Mouse (Mus musculus) liver, embryonic 15.5 days (tissue): Measurements from ENCODE around the gene Ankrd2. TPM values are rescaled to one million over a fixed set of nuclear protein-coding genes. Genes with fewer than 3 reads are reported as not detected.

Experiments used
- ATAC-seq: fragments of 200-750 bp; cut with Nextera tagmentation; 2 replicates; pipeline ENCODE4 v1.8.0; 2017; ENCODE audit warnings: moderate number of reproducible peaks, mild to moderate bottlenecking, moderate library complexity; ENCODE audit not compliant: insufficient read depth
- H3K27ac ChIP-seq: fragments of 300-500 bp; sonication (generic); replicated peaks from 2 replicates; pipeline ENCODE4 v1.5.1; 2015; ENCODE audit warnings: mild to moderate bottlenecking, inconsistent platforms
- H3K27me3 ChIP-seq: fragments of 300-500 bp; sonication (generic); 2 replicates; pipeline ENCODE4 v1.6.1; 2015; ENCODE audit warnings: mild to moderate bottlenecking, inconsistent platforms
- H3K36me3 ChIP-seq: fragments of 300-500 bp; sonication (generic); replicated peaks from 2 replicates; pipeline ENCODE4 v1.6.1; 2015; ENCODE audit warnings: moderate library complexity, mild to moderate bottlenecking, inconsistent platforms
- H3K4me1 ChIP-seq: fragments of 300-500 bp; sonication (generic); replicated peaks from 2 replicates; pipeline ENCODE4 v1.6.1; 2015; ENCODE audit warnings: inconsistent platforms
- H3K4me2 ChIP-seq: fragments of 300-500 bp; sonication (generic); 2 replicates; pipeline ENCODE4 v1.6.1; 2015; ENCODE audit warnings: moderate library complexity, mild to moderate bottlenecking, inconsistent platforms
- H3K4me3 ChIP-seq: fragments of 300-500 bp; sonication (generic); replicated peaks from 2 replicates; pipeline ENCODE4 v1.5.1; 2015; ENCODE audit warnings: mild to moderate bottlenecking, inconsistent platforms
- H3K9ac ChIP-seq: fragments of 300-500 bp; sonication (generic); 2 replicates; pipeline ENCODE4 v1.6.1; 2015; ENCODE audit warnings: moderate library complexity, mild to moderate bottlenecking, inconsistent platforms
- H3K9me3 ChIP-seq: fragments of 300-500 bp; sonication (generic); replicated peaks from 2 replicates; pipeline ENCODE4 v1.6.1; 2016; ENCODE audit warnings: inconsistent platforms
- WGBS: fragments of 180-500 bp; shearing (Covaris S2); methylation state at CpG from one replicate; pipeline ENCODE4 v1.1.7; 2015; ENCODE audit warnings: mixed read lengths; ENCODE audit not compliant: insufficient replicate concordance; 5-methylcytosine and 5-hydroxymethylcytosine counted together
- polyA plus RNA-seq: library from polyadenylated mRNA; unstranded; fragments of >200 nt; fragmentation: Nextera tagmentation; extraction: Ambion mirVana; gene quantifications from 2 replicates; pipeline ENCODE4 v1.2.1, GENCODE M21; 2015

Gene Ankrd2
- polyA plus RNA-seq, 1 experiment from 2014 or later, result 0.17 TPM

DNA sequence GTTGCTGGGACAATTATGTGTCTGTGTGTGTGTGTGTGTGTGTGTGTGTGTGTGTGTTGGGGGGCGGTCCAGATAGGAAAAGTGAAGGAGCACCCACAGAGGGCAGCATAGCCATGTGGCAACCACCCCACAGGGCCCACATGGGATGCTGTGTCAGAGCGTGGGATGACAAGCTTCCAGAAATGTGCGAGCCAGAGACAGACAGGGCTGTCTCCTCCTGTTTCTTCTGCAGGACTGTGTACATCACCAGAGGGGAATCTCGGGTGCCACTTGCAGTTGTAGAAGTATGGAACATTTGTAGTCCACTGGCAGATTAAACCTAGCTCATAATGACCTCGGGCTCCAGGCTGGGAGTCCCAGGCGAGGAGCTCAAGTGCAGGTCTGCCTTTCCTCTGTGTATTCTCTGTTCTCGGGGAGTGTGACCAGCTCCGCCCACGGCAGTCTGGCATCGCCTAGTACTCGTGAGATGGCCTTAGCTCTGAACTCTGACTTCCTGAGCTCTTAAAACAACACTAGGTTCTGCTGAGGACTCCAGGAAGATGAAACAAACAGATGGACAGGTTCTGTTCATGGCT, 832 bp upstream of the Ankrd2 start:
- H3K27ac ChIP-seq, result no peak overlapping the region
- ATAC-seq, result no peak
- 59% methylated on average over 11 of the region's 11 CpGs for WGBS

DNA sequence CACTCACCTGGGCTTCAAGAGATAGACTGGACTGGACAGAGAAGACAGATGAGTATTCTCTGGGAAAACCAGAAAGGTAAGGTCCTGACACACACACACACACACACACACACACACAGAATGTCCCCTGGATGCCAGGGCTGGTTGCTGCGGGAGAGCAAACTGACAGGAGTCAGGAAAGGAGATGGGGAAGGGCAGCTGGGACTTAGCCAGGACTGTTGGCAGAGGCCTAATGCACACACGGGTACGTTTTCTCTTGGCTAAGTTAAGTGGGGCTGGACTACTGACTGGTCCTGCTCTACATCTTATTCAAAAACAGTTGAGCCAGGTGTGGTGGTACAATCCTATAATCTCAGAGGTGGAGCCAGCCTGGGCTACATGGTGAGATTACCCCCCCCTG, 557 bp downstream of the Ankrd2 start:
- H3K4me3 ChIP-seq, result no peak overlapping the region
- 0 out of 2 replicates have a peak, but pooled peaks cover 5% of the 10 kb centered on the region for H3K4me1 ChIP-seq
- no peak for ATAC-seq
- H3K36me3 ChIP-seq, result no peaks in the 10 kb centered on the region
- no peaks in the 10 kb centered on the region for H3K9me3 ChIP-seq
- 66% methylated on average over 3 of the region's 3 CpGs for WGBS
- peaks cover 18% of the 10 kb centered on the region for H3K27me3 ChIP-seq
- no peak overlapping the region for H3K4me2 ChIP-seq
- H3K9ac ChIP-seq, result no peak overlapping the region
- no peak overlapping the region for H3K27ac ChIP-seq

More for the DNA sequence above, 832 bp upstream of the Ankrd2 start:
- H3K4me1 ChIP-seq, result 0 out of 2 replicates have a peak, but pooled peaks cover 5% of the 10 kb centered on the region
- no peak overlapping the region for H3K4me2 ChIP-seq
- no peaks in the 10 kb centered on the region for H3K36me3 ChIP-seq
- H3K9me3 ChIP-seq, result no peaks in the 10 kb centered on the region
- peaks cover 9% of the 10 kb centered on the region for H3K27me3 ChIP-seq
- no peak overlapping the region for H3K4me3 ChIP-seq
- H3K9ac ChIP-seq, result no peak overlapping the region

DNA sequence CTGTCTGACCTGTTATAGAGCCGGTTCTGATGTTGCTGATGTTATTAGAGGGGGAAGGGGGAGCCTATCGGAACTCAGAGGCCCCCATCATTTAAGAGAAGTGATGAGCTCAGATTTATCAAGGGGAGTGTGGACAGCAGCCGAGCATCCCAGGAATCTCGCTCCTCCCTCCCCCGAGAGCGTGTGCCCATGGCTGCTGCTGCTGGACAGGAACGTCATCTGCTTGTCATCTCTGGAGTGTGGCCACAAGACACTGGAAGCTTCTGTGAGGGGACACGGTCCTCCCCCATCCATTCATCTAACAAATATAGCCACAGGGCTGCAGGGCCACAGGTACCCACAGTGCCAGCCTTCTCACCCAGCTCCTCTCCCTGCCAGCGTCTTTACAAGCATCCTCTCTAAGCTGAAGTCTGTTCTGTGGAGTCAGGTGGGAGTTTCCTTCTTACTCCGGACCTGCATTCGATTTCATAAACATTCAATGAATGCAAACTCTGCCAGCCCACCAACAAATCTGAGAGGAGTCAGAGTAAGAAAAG, 1.4 kb downstream of the Ankrd2 start:
- no peak overlapping the region for H3K4me2 ChIP-seq
- ATAC-seq, result no peak
- H3K4me1 ChIP-seq, result 0 out of 2 replicates have a peak, but pooled peaks cover 5% of the 10 kb centered on the region
- no peaks in the 10 kb centered on the region for H3K36me3 ChIP-seq
- H3K4me3 ChIP-seq, result no peak overlapping the region
- H3K9ac ChIP-seq, result no peak overlapping the region
- H3K9me3 ChIP-seq, result no peaks in the 10 kb centered on the region
- 70% methylated on average over 11 of the region's 11 CpGs for WGBS
- no peak overlapping the region for H3K27ac ChIP-seq
- H3K27me3 ChIP-seq, result peaks cover 18% of the 10 kb centered on the region

DNA sequence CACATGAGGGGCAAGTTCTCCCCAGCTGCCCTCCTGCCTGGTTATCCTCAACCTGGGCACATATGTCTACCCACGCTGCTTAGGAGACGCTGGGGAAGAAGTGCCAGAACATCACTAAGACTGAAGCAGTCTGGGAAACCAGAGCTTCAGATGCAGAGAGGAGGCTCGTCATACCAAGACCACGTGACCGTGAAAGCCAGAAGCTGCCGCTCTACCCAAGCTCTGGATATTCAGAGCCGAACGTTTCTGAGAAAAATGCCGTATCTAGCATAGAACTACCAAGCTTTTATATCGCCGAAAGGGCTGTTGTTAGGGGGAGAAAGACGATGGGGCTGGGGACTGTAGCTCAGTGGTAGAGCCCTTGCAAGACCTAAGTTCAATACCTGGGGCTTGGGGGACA, 2.5 kb downstream of the Ankrd2 start:
- Histone ChIP-seq H3K4me2 (no peak overlapping the region), H3K27ac (no peak overlapping the region), H3K9me3 (no peaks in the 10 kb centered on the region), H3K27me3 (peaks cover 18% of the 10 kb centered on the region), H3K4me1 (0 out of 2 replicates have a peak, but pooled peaks cover 5% of the 10 kb centered on the region), H3K36me3 (no peaks in the 10 kb centered on the region), H3K4me3 (no peak overlapping the region), H3K9ac (no peak overlapping the region)
- WGBS, result 77% methylated on average over 12 of the region's 12 CpGs
- no peak for ATAC-seq

DNA sequence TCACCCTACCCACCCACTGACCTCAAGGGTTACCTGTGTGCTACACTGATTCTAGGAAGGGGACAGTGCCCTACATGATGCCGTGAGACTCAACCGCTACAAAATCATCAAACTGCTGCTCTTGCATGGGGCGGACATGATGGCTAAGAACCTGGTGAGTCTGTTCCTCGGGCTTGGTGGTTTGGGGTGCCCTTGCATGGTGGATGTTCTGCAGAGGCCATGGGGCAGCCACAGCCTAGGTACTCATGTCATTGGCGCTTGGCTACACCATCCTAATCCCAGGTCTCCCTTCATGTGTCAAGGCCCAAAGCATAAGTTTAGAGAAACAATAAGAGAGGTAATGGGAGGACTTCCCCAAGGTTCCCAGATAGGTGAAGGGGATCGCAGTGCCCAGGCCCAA, 8.2 kb downstream of the Ankrd2 start:
- Histone ChIP-seq H3K4me2 (no peak overlapping the region), H3K4me1 (0 out of 2 replicates have a peak, but pooled peaks cover 5% of the 10 kb centered on the region)

DNA sequence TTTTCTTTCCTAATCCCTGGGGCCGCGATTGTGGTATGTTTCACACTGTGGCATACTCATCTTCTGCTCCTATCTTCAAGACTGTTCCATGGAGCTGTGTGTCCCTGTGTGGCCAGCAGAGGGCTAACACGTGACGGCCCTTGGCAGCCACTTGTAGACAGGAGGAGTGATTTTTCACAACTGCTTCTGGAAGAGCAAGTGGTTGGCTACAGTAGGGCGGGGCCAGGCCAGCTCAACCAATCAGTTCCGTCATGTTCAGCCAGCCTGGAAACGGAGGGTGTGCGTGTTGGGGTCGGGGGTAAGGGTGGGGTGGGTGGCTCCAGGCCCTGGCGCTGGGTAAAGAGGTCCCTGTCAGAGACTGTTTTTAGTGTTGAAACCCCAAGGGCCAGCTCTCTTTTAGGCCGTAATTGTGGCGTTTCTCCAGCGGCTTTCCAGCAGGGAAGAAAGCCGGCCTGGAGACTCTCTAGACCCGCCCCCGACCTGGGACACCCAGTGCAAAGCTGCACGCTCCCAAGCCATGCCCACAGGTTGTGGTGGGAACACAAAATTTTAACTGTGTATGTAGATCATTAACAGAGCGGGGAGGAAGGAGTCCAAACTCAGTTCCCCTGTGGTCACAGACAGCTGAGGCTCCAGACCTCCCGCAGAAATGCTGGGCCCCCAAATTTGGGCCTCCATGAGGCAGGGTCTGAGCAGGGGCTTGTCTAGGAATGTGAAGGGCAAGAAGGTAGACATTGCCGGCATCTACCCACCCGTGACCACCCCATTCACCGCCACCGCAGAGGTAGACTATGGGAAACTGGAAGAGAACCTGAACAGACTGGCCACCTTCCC, 9.7 kb downstream of the Ankrd2 start, which contains the start of gene Hoga1:
TSS of gene Hoga1 (plus strand) at position 342 of the 834 bp plus-strand sequence.
- H3K27me3 ChIP-seq, result peaks cover 4% of the 10 kb centered on the region; the same call in 1 of the 2 replicates
- no peaks in the 10 kb centered on the region for H3K9me3 ChIP-seq
- peak within 1 kb of the TSS; percentile 45 for H3K9ac ChIP-seq
- peak within 1 kb of the TSS; percentile 72 for H3K27ac ChIP-seq
- H3K4me3 ChIP-seq, result peak within 1 kb of the TSS; percentile 47
- 0 out of 2 replicates have a peak, but pooled peaks cover 5% of the 10 kb centered on the region for H3K4me1 ChIP-seq
- H3K36me3 ChIP-seq, result no peaks in the 10 kb centered on the region
- ATAC-seq, result peak; percentile 85
- WGBS, result 17% methylated on average over 23 of the region's 23 CpGs
- peak within 1 kb of the TSS; percentile 62 for H3K4me2 ChIP-seq

More for the DNA sequence above, 8.2 kb downstream of the Ankrd2 start:
- Histone ChIP-seq H3K9ac (no peak overlapping the region), H3K36me3 (no peaks in the 10 kb centered on the region), H3K27ac (no peak overlapping the region), H3K4me3 (no peak overlapping the region), H3K27me3 (peaks cover 18% of the 10 kb centered on the region), H3K9me3 (no peaks in the 10 kb centered on the region)
- no peak for ATAC-seq
- 77% methylated on average over 6 of the region's 6 CpGs for WGBS

DNA sequence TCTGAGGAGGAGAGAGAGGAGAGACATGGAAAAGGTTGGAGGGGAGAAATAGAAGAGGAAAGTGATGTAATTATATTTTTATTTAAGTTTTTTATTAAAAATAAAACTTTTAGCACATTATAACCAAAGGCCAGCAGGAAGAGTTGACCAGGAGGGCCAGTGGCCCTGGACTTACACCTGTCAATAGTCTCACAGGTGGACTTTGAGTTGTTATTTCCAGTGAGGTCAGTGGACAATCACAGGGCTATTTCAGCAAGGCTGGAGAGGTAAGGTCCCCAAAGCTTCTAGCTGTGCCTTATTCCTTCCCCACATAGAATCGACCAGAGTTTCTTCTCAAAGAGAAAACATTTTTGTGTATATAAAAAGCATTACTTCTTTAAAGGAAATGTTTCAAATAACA, 14.5 kb downstream of the Ankrd2 start:
- 37% methylated on average over 1 of the region's 1 CpGs for WGBS
- H3K27me3 ChIP-seq, result no peaks in the 10 kb centered on the region
- H3K36me3 ChIP-seq, result no peaks in the 10 kb centered on the region
- no peak overlapping the region for H3K9ac ChIP-seq
- no peak overlapping the region for H3K4me3 ChIP-seq
- ATAC-seq, result no peak
- H3K4me1 ChIP-seq, result no peaks in the 10 kb centered on the region
- no peaks in the 10 kb centered on the region for H3K9me3 ChIP-seq
- H3K27ac ChIP-seq, result peak overlapping the region; percentile 46
- H3K4me2 ChIP-seq, result no peak overlapping the region

DNA sequence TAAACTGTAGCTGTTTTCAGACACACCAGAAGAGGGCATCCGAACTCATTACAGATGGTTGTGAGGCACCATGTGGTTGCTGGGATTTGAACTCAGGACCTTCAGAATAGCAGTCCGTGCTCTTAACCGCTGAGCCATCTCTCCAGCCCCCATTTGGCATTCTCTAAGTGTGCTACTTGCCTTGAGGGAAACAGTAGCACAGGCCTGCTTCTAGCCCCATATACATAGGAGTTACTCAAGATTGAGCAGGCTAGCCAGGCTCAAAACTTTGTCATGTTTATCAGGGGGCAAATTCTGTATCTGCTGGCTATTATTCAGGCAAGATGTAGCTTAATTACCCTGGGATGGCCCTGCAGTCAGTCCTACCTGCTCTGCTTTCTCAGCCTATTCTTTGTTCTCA, 15.6 kb downstream of the Ankrd2 start:
- Histone ChIP-seq H3K4me2 (no peak overlapping the region), H3K36me3 (no peaks in the 10 kb centered on the region), H3K27me3 (no peaks in the 10 kb centered on the region), H3K4me1 (no peaks in the 10 kb centered on the region), H3K27ac (no peak overlapping the region), H3K9ac (no peak overlapping the region), H3K4me3 (no peak overlapping the region), H3K9me3 (no peaks in the 10 kb centered on the region)
- no peak for ATAC-seq
- 67% methylated on average over 3 of the region's 3 CpGs for WGBS

DNA sequence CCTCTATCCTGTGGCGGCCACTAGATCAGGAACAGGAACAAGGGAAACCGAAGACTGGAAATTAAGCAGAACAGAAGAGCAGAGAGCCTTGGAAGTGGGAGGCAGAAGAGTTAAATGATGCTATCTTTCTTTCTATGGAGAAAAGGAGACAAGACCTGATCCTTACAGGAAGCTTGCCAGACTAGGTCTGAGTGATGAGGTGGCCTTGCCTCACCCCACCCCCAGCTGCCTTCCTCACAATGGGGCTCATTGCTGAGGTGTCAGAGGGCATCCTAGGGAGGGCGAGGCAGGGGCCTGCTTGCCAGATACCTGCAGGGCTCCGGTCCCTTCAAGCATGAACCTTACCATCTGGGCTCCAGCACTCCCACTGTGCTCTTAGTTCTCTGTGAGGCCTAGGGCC, 16.1 kb downstream of the Ankrd2 start, which contains the start of gene 4933411K16Rik:
TSS of gene 4933411K16Rik (plus strand) at position 301 of the 400 bp plus-strand sequence.
- H3K36me3 ChIP-seq, result no peaks in the 10 kb centered on the region
- no peak within 1 kb of the TSS for H3K9ac ChIP-seq
- no peak within 1 kb of the TSS for H3K4me2 ChIP-seq
- no peaks in the 10 kb centered on the region for H3K27me3 ChIP-seq
- ATAC-seq, result no peak
- H3K9me3 ChIP-seq, result no peaks in the 10 kb centered on the region
- 62% methylated on average over 4 of the region's 4 CpGs for WGBS
- no peak within 1 kb of the TSS for H3K4me3 ChIP-seq
- no peaks in the 10 kb centered on the region for H3K4me1 ChIP-seq
- H3K27ac ChIP-seq, result no peak within 1 kb of the TSS

DNA sequence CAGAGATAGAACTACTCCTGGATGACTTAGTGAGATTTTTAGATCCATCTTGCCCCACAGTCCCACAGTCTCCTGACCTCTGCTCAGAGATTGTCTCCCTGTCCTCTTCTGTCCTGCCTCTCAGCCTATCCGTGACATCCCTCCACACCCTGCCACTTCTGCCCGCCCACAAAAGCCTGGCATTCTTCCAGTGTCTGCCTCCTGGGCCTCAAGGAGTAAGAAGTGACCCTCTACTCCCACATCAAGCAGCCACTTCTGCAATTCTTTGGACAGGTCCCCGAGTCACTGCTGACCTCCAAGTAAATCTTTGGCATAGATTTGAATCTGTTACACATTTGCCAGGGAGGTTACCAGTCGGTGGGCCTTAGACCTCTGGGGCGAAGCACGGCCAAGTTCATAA, 18.5 kb downstream of the Ankrd2 start:
- Histone ChIP-seq H3K4me2 (no peak overlapping the region), H3K4me3 (no peak overlapping the region), H3K36me3 (no peaks in the 10 kb centered on the region), H3K9me3 (no peaks in the 10 kb centered on the region), H3K27ac (no peak overlapping the region), H3K27me3 (no peaks in the 10 kb centered on the region), H3K4me1 (no peaks in the 10 kb centered on the region), H3K9ac (no peak overlapping the region)
- WGBS, result 55% methylated on average over 6 of the region's 6 CpGs
- ATAC-seq, result no peak

DNA sequence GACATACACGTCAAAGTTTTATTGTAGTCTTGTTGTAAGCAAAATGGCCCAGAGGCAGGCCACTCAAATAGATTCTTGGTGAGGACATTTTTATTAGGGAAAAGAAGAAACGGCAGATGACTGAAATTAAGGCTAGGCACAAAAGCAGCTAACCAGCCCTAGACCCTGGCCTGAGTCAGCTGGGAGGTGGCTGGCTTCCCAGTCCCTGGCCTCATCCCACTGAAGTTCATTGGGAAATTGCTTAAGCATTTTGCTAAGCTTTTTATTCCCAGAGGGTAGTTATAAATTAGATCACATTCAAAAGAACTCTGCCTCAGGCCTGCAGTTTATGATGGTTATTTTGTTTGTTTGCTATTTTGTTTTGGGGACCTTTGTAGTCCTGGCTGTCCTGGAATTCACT, 20.1 kb downstream of the Ankrd2 start:
- H3K36me3 ChIP-seq, result no peaks in the 10 kb centered on the region
- H3K27me3 ChIP-seq, result no peaks in the 10 kb centered on the region
- no peak overlapping the region for H3K4me2 ChIP-seq
- whole genome bisulfite sequencing, result 55% methylated on average over 2 of the region's 2 CpGs
- H3K9me3 ChIP-seq, result no peaks in the 10 kb centered on the region
- no peak overlapping the region for H3K4me3 ChIP-seq
- ATAC-seq, result no peak
- H3K9ac ChIP-seq, result no peak overlapping the region
- H3K27ac ChIP-seq, result no peak overlapping the region
- peaks cover under 1% of the 10 kb centered on the region for H3K4me1 ChIP-seq
